Mouse (Mus musculus): ENCODE measurements at regions not wholly inside any gene's neighbourhood (a gene's known extent, or its start where the extent isn't known, plus 50 kb on each side); places are given as distances from the start of the nearest gene placed in this dataset.

- Histone ChIP-seq H3K4me3 (ENCODE audit: low read depth, low read length) (no peak overlapping the region), H3K36me3 (replicated peaks; ENCODE audit: insufficient read depth, low read length) (no peaks in the 10 kb centered on the region), H3K4me1 (ENCODE audit: insufficient read depth) (no peaks in the 10 kb centered on the region), H3K27me3 (ENCODE audit: insufficient read depth, low read length) (no peaks in the 10 kb centered on the region), H3K4me2 (ENCODE audit: low read depth, low read length) (no peak overlapping the region), H3K9me3 (ENCODE audit: low read length) (no peaks in the 10 kb centered on the region), H3K27ac (ENCODE audit: low read depth) (no peak overlapping the region), H3K9ac (replicated peaks) (no peak overlapping the region)
- no peak for TF ChIP-seq EP300 (IDR thresholded peaks at IDR 0.05; ENCODE audit: low read depth)
- no peak for TF ChIP-seq CTCF (IDR thresholded peaks at IDR 0.05; ENCODE audit: low read depth)
- DNase-seq (no peak), ATAC-seq (no peak)
- 81% methylated on average over 8 of the region's 8 CpGs for WGBS (ENCODE audit: insufficient replicate concordance)
These were observed 191.1 kb downstream of the Qk start for GRCm38 (mm10) chr17:10128591-10128990.

- Histone ChIP-seq H3K4me2 (ENCODE audit: low read depth, low read length) (no peak overlapping the region), H3K36me3 (replicated peaks; ENCODE audit: insufficient read depth, low read length) (no peaks in the 10 kb centered on the region), H3K27ac (ENCODE audit: low read depth) (no peak overlapping the region), H3K9ac (replicated peaks) (no peak overlapping the region), H3K9me3 (ENCODE audit: low read length) (no peaks in the 10 kb centered on the region), H3K4me1 (ENCODE audit: insufficient read depth) (no peaks in the 10 kb centered on the region), H3K27me3 (ENCODE audit: insufficient read depth, low read length) (no peaks in the 10 kb centered on the region), H3K4me3 (ENCODE audit: low read depth, low read length) (no peak overlapping the region)
- TF ChIP-seq EP300 (IDR thresholded peaks at IDR 0.05; ENCODE audit: low read depth), result no peak
- no peak for TF ChIP-seq CTCF (IDR thresholded peaks at IDR 0.05; ENCODE audit: low read depth)
- WGBS (ENCODE audit: insufficient replicate concordance), result 74% methylated on average over 3 of the region's 3 CpGs
- no peak for ATAC-seq
- DNase-seq, result no peak
These were observed 197.2 kb downstream of the Qk start for GRCm38 (mm10) chr17:10122411-10122810.

DNA sequence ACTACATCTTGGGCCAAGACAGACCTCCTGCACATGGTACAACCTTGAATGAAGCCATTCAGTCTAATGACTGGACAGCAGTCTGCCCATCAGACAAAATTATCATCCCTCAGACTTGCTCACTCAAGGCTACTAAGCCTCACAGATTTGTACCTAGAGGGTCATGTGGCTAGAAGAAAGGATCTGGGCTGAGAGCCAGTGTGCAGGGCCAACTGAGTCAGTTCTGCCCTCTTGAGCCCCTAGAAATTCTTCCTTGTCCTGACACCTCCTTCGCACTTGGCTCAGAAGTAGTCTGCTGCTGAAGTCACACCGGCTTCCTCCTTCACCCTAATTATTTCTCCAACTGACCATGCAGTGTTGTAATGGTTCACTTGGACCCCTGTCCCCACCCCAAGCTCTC is 207.5 kb downstream of the Qk start:
- Histone ChIP-seq H3K9me3 (ENCODE audit: low read length) (no peaks in the 10 kb centered on the region), H3K4me1 (ENCODE audit: insufficient read depth) (no peaks in the 10 kb centered on the region), H3K27me3 (ENCODE audit: insufficient read depth, low read length) (no peaks in the 10 kb centered on the region), H3K4me3 (ENCODE audit: low read depth, low read length) (no peak overlapping the region), H3K9ac (replicated peaks) (no peak overlapping the region), H3K4me2 (ENCODE audit: low read depth, low read length) (no peak overlapping the region), H3K36me3 (replicated peaks; ENCODE audit: insufficient read depth, low read length) (no peaks in the 10 kb centered on the region), H3K27ac (ENCODE audit: low read depth) (no peak overlapping the region)
- DNase-seq (no peak), ATAC-seq (no peak)
- TF ChIP-seq EP300 (IDR thresholded peaks at IDR 0.05; ENCODE audit: low read depth) (no peak), CTCF (IDR thresholded peaks at IDR 0.05; ENCODE audit: low read depth) (no peak)
- WGBS (ENCODE audit: insufficient replicate concordance), result 80% methylated on average over 2 of the region's 2 CpGs

- no peaks in the 10 kb centered on the region for H3K36me3 ChIP-seq (replicated peaks; ENCODE audit: insufficient read depth, low read length)
- no peak for TF ChIP-seq CTCF (IDR thresholded peaks at IDR 0.05; ENCODE audit: low read depth)
- TF ChIP-seq EP300 (IDR thresholded peaks at IDR 0.05; ENCODE audit: low read depth), result no peak
- H3K4me3 ChIP-seq (ENCODE audit: low read depth, low read length), result no peak overlapping the region
- H3K9me3 ChIP-seq (ENCODE audit: low read length), result no peaks in the 10 kb centered on the region
- H3K4me2 ChIP-seq (ENCODE audit: low read depth, low read length), result no peak overlapping the region
- no peak for DNase-seq
- ATAC-seq, result no peak
- no peaks in the 10 kb centered on the region for H3K27me3 ChIP-seq (ENCODE audit: insufficient read depth, low read length)
- no peak overlapping the region for H3K27ac ChIP-seq (ENCODE audit: low read depth)
- H3K9ac ChIP-seq (replicated peaks), result no peak overlapping the region
- H3K4me1 ChIP-seq (ENCODE audit: insufficient read depth), result no peaks in the 10 kb centered on the region
These were observed 209.3 kb downstream of the Qk start for GRCm38 (mm10) chr17:10110375-10110675.

DNA sequence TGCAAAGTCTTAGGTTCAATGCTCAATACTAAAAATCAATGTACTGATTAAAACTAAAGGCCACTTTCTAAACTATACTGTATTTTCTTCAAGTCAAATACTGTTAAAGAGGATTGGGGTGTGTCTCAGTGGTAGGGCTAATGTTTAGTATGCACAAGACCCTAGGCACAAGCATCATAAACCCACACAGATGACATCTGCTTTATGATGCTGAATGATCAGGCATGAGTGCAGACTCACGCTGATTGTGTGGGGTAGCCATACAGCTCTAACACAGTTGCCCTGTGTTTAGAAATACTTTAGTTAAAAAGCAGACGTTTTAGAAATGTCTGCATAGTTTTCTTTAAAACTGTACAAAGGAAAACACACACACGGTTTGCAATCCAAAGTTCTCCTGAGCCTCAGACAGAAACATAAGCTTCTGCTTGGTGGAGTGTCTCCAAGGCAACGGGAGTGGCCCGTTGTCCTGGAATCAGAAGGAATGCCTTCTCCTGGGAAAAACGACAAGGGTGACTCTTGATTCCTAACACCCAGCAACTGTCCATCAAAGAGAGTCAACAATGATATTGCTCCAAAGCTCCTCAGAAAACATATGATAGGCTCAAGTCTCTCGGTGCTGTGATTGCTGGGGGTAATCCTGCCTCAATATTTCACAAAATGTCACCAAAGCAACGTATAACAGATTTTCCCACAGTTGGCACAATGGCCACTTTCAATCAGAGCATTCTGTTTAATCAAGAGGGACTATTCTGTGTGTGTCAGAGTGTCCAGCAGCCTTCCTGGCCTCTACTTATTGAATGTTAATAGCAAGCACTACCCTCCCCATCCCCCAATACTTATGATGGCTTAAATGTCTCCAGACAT is 209.9 kb downstream of the Qk start:
- DNase-seq, result no peak
- TF ChIP-seq EP300 (IDR thresholded peaks at IDR 0.05; ENCODE audit: low read depth) (no peak), CTCF (IDR thresholded peaks at IDR 0.05; ENCODE audit: low read depth) (no peak)
- WGBS (ENCODE audit: insufficient replicate concordance), result 57% methylated on average over 8 of the region's 8 CpGs
- no peaks in the 10 kb centered on the region for H3K27me3 ChIP-seq (ENCODE audit: insufficient read depth, low read length)
- H3K4me2 ChIP-seq (ENCODE audit: low read depth, low read length), result no peak overlapping the region
- no peak overlapping the region for H3K4me3 ChIP-seq (ENCODE audit: low read depth, low read length)
- H3K9ac ChIP-seq (replicated peaks), result no peak overlapping the region
- H3K9me3 ChIP-seq (ENCODE audit: low read length), result no peaks in the 10 kb centered on the region
- no peaks in the 10 kb centered on the region for H3K4me1 ChIP-seq (ENCODE audit: insufficient read depth)
- ATAC-seq, result no peak
- no peak overlapping the region for H3K27ac ChIP-seq (ENCODE audit: low read depth)
- no peaks in the 10 kb centered on the region for H3K36me3 ChIP-seq (replicated peaks; ENCODE audit: insufficient read depth, low read length)

DNA sequence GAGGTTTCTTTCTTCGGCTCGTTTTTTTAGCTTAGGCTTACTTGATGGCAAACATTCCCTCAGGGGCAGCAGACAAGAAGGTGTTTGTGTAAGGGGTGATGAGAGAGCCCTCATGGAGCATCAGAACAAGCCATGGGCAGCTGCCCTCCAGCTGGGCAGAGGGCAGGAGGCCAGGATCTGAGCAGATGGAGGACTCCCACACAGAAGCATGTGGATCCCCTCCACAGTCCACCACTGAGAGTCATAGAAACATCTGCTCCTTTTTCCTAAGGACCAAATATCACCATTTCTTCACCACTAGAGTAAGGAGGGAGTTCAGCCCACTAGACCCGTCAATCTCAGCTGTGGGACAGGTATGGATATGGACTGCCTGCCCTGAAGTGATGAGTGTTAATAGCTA is 214.4 kb downstream of the Qk start:
- Histone ChIP-seq H3K27me3 (ENCODE audit: insufficient read depth, low read length) (no peaks in the 10 kb centered on the region), H3K36me3 (replicated peaks; ENCODE audit: insufficient read depth, low read length) (no peaks in the 10 kb centered on the region), H3K9me3 (ENCODE audit: low read length) (no peaks in the 10 kb centered on the region), H3K27ac (ENCODE audit: low read depth) (no peak overlapping the region), H3K4me1 (ENCODE audit: insufficient read depth) (no peaks in the 10 kb centered on the region), H3K4me3 (ENCODE audit: low read depth, low read length) (no peak overlapping the region), H3K9ac (replicated peaks) (no peak overlapping the region), H3K4me2 (ENCODE audit: low read depth, low read length) (no peak overlapping the region)
- no peak for ATAC-seq
- no peak for DNase-seq
- TF ChIP-seq EP300 (IDR thresholded peaks at IDR 0.05; ENCODE audit: low read depth), result no peak
- TF ChIP-seq CTCF (IDR thresholded peaks at IDR 0.05; ENCODE audit: low read depth), result no peak
- WGBS (ENCODE audit: insufficient replicate concordance), result 54% methylated on average over 3 of the region's 3 CpGs
